Mouse (Mus musculus) bone marrow macrophage, adult 2 months (primary cell): ENCODE results near the gene Chd6. TPM values are rescaled to one million over a fixed set of nuclear protein-coding genes. Genes with fewer than 3 reads are reported as not detected.

Source experiments
- H3K27ac ChIP-seq: 2 replicates; pipeline ENCODE4 v1.5.1; 2012; ENCODE audit warnings: low read depth, low read length; ENCODE audit not compliant: insufficient read depth
- H3K4me1 ChIP-seq: 2 replicates; pipeline ENCODE4 v1.6.1; 2012; ENCODE audit warnings: low read length; ENCODE audit not compliant: control insufficient read depth, insufficient read depth
- H3K4me3 ChIP-seq: 2 replicates; pipeline ENCODE4 v1.5.1; 2012; ENCODE audit warnings: mild to moderate bottlenecking, low read length, moderate library complexity; ENCODE audit not compliant: insufficient read depth
- CTCF ChIP-seq: IDR thresholded peaks from 2 replicates; pipeline ENCODE4 v1.5.1; 2012; ENCODE audit warnings: low read depth, mild to moderate bottlenecking, low read length, moderate library complexity
- POLR2A ChIP-seq: IDR thresholded peaks from 2 replicates; pipeline ENCODE4 v1.6.1; 2012; ENCODE audit warnings: mild to moderate bottlenecking, low read depth, low read length, borderline replicate concordance
- polyA plus RNA-seq: library from polyadenylated mRNA; stranded (reverse); fragments of >200 nt; gene quantifications from 2 replicates; pipeline ENCODE4 v1.2.4, GENCODE M21; 2012; ENCODE audit not compliant: missing spikeins, insufficient read depth, insufficient read length

Gene Chd6
- polyA plus RNA-seq, 1 experiment: 24.2 TPM

- H3K27ac ChIP-seq: no peak overlapping the region
- no peak overlapping the region for H3K4me3 ChIP-seq
- H3K4me1 ChIP-seq: no peaks in the 10 kb centered on the region
- TF ChIP-seq POLR2A: no peak
- TF ChIP-seq CTCF: no peak
These were observed 191.6 kb downstream of the Chd6 start for GRCm38 (mm10) chr2:160917313-160917712.

GRCm38 (mm10) chr2:160916714-160917113 is 192.2 kb downstream of the Chd6 start:
- no peak overlapping the region for H3K4me3 ChIP-seq
- no peaks in the 10 kb centered on the region for H3K4me1 ChIP-seq
- H3K27ac ChIP-seq: no peak overlapping the region
- TF ChIP-seq POLR2A (no peak), CTCF (no peak)

- no peak for TF ChIP-seq POLR2A
- TF ChIP-seq CTCF: no peak
- Histone ChIP-seq H3K4me3 (no peak overlapping the region), H3K4me1 (no peaks in the 10 kb centered on the region), H3K27ac (no peak overlapping the region)
These were observed 192.9 kb downstream of the Chd6 start for GRCm38 (mm10) chr2:160915821-160916610.

GRCm38 (mm10) chr2:160914656-160915055 is 194.2 kb downstream of the Chd6 start:
- no peak for TF ChIP-seq CTCF
- TF ChIP-seq POLR2A: no peak
- H3K4me3 ChIP-seq: no peak overlapping the region
- H3K4me1 ChIP-seq: no peaks in the 10 kb centered on the region
- H3K27ac ChIP-seq: no peak overlapping the region

- no peaks in the 10 kb centered on the region for H3K4me1 ChIP-seq
- no peak within 1 kb of the TSS for H3K27ac ChIP-seq
- TF ChIP-seq POLR2A (no peak), CTCF (no peak)
- no peak within 1 kb of the TSS for H3K4me3 ChIP-seq
These were observed 196.6 kb downstream of the Chd6 start, which contains the start of gene Emilin3 for GRCm38 (mm10) chr2:160912231-160912671. Gene Emilin3, minus strand, starts transcription at chr2:160912328.

- Histone ChIP-seq H3K27ac (no peak overlapping the region), H3K4me3 (no peak overlapping the region), H3K4me1 (no peaks in the 10 kb centered on the region)
- no peak for TF ChIP-seq POLR2A
- no peak for TF ChIP-seq CTCF
These were observed 197.2 kb downstream of the Chd6 start for GRCm38 (mm10) chr2:160911558-160912201.

- H3K4me3 ChIP-seq: no peak overlapping the region
- H3K27ac ChIP-seq: no peak overlapping the region
- H3K4me1 ChIP-seq: no peaks in the 10 kb centered on the region
- TF ChIP-seq CTCF: no peak
- no peak for TF ChIP-seq POLR2A
These were observed 198.2 kb downstream of the Chd6 start for GRCm38 (mm10) chr2:160910633-160911032.

GRCm38 (mm10) chr2:160908607-160909006 is 200.3 kb downstream of the Chd6 start:
- TF ChIP-seq POLR2A: no peak
- no peak for TF ChIP-seq CTCF
- Histone ChIP-seq H3K27ac (no peak overlapping the region), H3K4me3 (no peak overlapping the region), H3K4me1 (no peaks in the 10 kb centered on the region)

GRCm38 (mm10) chr2:160906101-160906500 is 202.8 kb downstream of the Chd6 start:
- no peak overlapping the region for H3K27ac ChIP-seq
- H3K4me3 ChIP-seq: no peak overlapping the region
- no peak for TF ChIP-seq CTCF
- no peak for TF ChIP-seq POLR2A
- no peaks in the 10 kb centered on the region for H3K4me1 ChIP-seq

- no peak overlapping the region for H3K4me3 ChIP-seq
- TF ChIP-seq POLR2A (no peak), CTCF (no peak)
- H3K4me1 ChIP-seq: no peaks in the 10 kb centered on the region
- H3K27ac ChIP-seq: no peak overlapping the region
These were observed 203.6 kb downstream of the Chd6 start for GRCm38 (mm10) chr2:160905301-160905700.
